ENCODE assay signal across 9 mouse cellular contexts in the genomic region with DNA sequence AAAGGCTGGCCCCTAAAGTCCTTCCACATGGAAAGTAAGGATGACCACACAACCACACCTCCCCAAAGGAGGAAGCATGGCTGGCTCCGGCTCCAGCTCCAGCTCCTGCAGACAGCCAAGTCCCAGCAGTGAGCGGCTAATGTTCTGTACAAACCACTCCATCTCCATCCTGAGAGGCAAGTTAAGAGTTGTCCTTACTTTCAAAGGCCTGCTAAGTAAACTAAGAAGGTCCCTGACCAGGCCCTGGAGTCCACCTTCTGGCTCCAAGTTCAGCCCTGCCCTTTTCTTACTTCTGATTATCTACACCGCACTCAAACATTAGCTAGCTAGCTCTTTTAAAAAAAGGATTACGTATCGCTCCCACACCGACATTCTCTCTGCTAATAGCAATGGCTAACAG. TPM values are rescaled to one million over a fixed set of nuclear protein-coding genes. Genes with fewer than 3 reads are reported as not detected.
DNase-seq lines count a peak whose midpoint lies in the region; ATAC-seq and TF ChIP-seq lines count a peak whose summit lies in the region.
"Had no signal": no experiment of that assay in that cellular context is flagged by ENCODE, and none has a peak within 500 bp of the region (broad histone marks: within the 10 kb centered on the region; RNA-seq: fewer than 3 reads in every experiment).

No protein-coding gene starts in this region.

- no peaks in the 10 kb centered on the region for H3K27me3 ChIP-seq in forebrain, embryonic 15.5 days
- no peaks in the 10 kb centered on the region for H3K27me3 ChIP-seq in lung, embryonic 15.5 days
- H3K27me3 ChIP-seq in stomach, embryonic 15.5 days (replicated peaks), result no peaks in the 10 kb centered on the region

- peaks cover 23% of the 10 kb centered on the region for H3K4me1 ChIP-seq in forebrain, embryonic 15.5 days
- peaks cover 22% of the 10 kb centered on the region for H3K4me1 ChIP-seq in lung, embryonic 15.5 days
- H3K4me1 ChIP-seq in stomach, embryonic 15.5 days, result peaks cover 17% of the 10 kb centered on the region; the same call in 1 of the 2 replicates

- peak overlapping the region; percentile 80 for H3K4me3 ChIP-seq in left cerebral cortex, adult 2 months
- H3K4me3 ChIP-seq in forebrain, embryonic 15.5 days, result peak overlapping the region; percentile 76; the same call in 1 of the 2 replicates
- H3K4me3 ChIP-seq in lung, embryonic 15.5 days, result no peak overlapping the region
- peak overlapping the region; percentile 85 for H3K4me3 ChIP-seq in stomach, embryonic 15.5 days (replicated peaks)

- TF ChIP-seq CTCF in left cerebral cortex, adult 2 months (IDR thresholded peaks at IDR 0.05), result no peak

- no peak for ATAC-seq in forebrain, embryonic 15.5 days (replicated peaks)
- no peak for ATAC-seq in lung, embryonic 15.5 days (ENCODE audit: borderline replicate concordance, extremely low read depth, low FRiP score, low TSS enrichment)
- ATAC-seq in stomach, embryonic 15.5 days (ENCODE audit: insufficient read depth, low FRiP score, low read depth), result peak; percentile 13; the same call in 1 of the 2 replicates

- H3K4me2 ChIP-seq in forebrain, embryonic 15.5 days (replicated peaks), result peak overlapping the region; percentile 81
- H3K4me2 ChIP-seq in lung, embryonic 15.5 days, result peak overlapping the region; percentile 97
- H3K4me2 ChIP-seq in stomach, embryonic 15.5 days, result peak overlapping the region; percentile 79

- H3K27ac ChIP-seq in left cerebral cortex, adult 2 months, result no peak overlapping the region
- no peak overlapping the region for H3K27ac ChIP-seq in forebrain, embryonic 15.5 days (replicated peaks)
- H3K27ac ChIP-seq in lung, embryonic 15.5 days, result peak overlapping the region; percentile 21; the same call in 1 of the 2 replicates
- H3K27ac ChIP-seq in stomach, embryonic 15.5 days, result peak overlapping the region; percentile 83

- peaks cover 4% of the 10 kb centered on the region; the same call in 1 of the 2 replicates for H3K9me3 ChIP-seq in forebrain, embryonic 15.5 days
- H3K9me3 ChIP-seq in lung, embryonic 15.5 days, result 0 out of 2 replicates have a peak, but pooled peaks cover 5% of the 10 kb centered on the region
- H3K9me3 ChIP-seq in stomach, embryonic 15.5 days, result no peaks in the 10 kb centered on the region

- DNase-seq in left cerebral cortex, adult 2 months (ENCODE audit: extremely low spot score in 1 of 2, low spot score in 2 of 2), result no peak
- DNase-seq in left cerebral cortex, adult 11 months (ENCODE audit: low spot score), result no peak
- no peak for DNase-seq in right cerebral cortex, postnatal 10 days (ENCODE audit: low spot score in 2 of 2)
- no peak for DNase-seq in embryo, embryonic 11 days
- no peak for DNase-seq in embryo, embryonic 9.5 days (ENCODE audit: extremely low spot score)
- DNase-seq: kidney, adult 9 months had no signal

- no peak overlapping the region for H3K9ac ChIP-seq in forebrain, embryonic 15.5 days (replicated peaks)
- no peak overlapping the region for H3K9ac ChIP-seq in lung, embryonic 15.5 days
- no peak overlapping the region for H3K9ac ChIP-seq in stomach, embryonic 15.5 days

- intact Hi-C loops in left cerebral cortex, adult 2 months (cut with DNase I), result loop anchor here (2.0 kb wide), 1 partner anchor 49 kb away; no protein-coding TSS in a partner anchor

- WGBS in forebrain, embryonic 15.5 days, result 82% methylated on average over 6 of the region's 6 CpGs
- WGBS in lung, embryonic 15.5 days, result 55% methylated on average over 6 of the region's 6 CpGs
- 53% methylated on average over 6 of the region's 6 CpGs for WGBS in stomach, embryonic 15.5 days

- H3K36me3 ChIP-seq in forebrain, embryonic 15.5 days, result no peaks in the 10 kb centered on the region
- H3K36me3 ChIP-seq in lung, embryonic 15.5 days, result no peaks in the 10 kb centered on the region
- H3K36me3 ChIP-seq in stomach, embryonic 15.5 days, result no peaks in the 10 kb centered on the region

RNA-seq across cellular contexts. Expression of a gene that starts 1.8 kb away (rescaled TPM):
- 10 to 100 TPM; 86.7 to 87.4 TPM for total RNA-seq in left cerebral cortex, adult 2 months (2021)
- polyA plus RNA-seq in forebrain, embryonic 15.5 days (2015; fragmentation: Nextera tagmentation; extraction: Ambion mirVana), result 2.6 and 2.9 TPM in 2 replicates
- polyA plus RNA-seq in lung, embryonic 15.5 days (2015; fragmentation: Nextera tagmentation; extraction: Ambion mirVana), result 2.6 and 3.0 TPM in 2 replicates
- polyA plus RNA-seq in stomach, embryonic 15.5 days (2015; fragmentation: Nextera tagmentation; extraction: Ambion mirVana), result 6.2 and 6.4 TPM in 2 replicates

RNA-seq across cellular contexts. Expression of a gene that starts 49.1 kb away (rescaled TPM):
- 100 to 1,000 TPM; 279 to 326 TPM for total RNA-seq in left cerebral cortex, adult 2 months (2021)
- polyA plus RNA-seq in forebrain, embryonic 15.5 days (2015; fragmentation: Nextera tagmentation; extraction: Ambion mirVana), result 124 and 128 TPM in 2 replicates
- polyA plus RNA-seq in lung, embryonic 15.5 days (2015; fragmentation: Nextera tagmentation; extraction: Ambion mirVana), result 61.1 and 62.2 TPM in 2 replicates
- 54.9 and 58.0 TPM in 2 replicates for polyA plus RNA-seq in stomach, embryonic 15.5 days (2015; fragmentation: Nextera tagmentation; extraction: Ambion mirVana)

RNA-seq across cellular contexts. Expression of a gene that starts 54.6 kb away (rescaled TPM):
- total RNA-seq in left cerebral cortex, adult 2 months (2021), result 10 to 100 TPM; 11.9 to 12.8 TPM
- polyA plus RNA-seq in forebrain, embryonic 15.5 days (2015; fragmentation: Nextera tagmentation; extraction: Ambion mirVana), result 32.7 and 34.3 TPM in 2 replicates
- polyA plus RNA-seq in lung, embryonic 15.5 days (2015; fragmentation: Nextera tagmentation; extraction: Ambion mirVana), result 147 and 151 TPM in 2 replicates
- 121 and 122 TPM in 2 replicates for polyA plus RNA-seq in stomach, embryonic 15.5 days (2015; fragmentation: Nextera tagmentation; extraction: Ambion mirVana)

Comparison
In these comparisons a context has a peak if more than half of its experiments do, and no peak if none do; other contexts are left out.
1. H3K27ac ChIP-seq: peak in lung, embryonic 15.5 days (single experiment) and stomach, embryonic 15.5 days (single experiment); none in left cerebral cortex, adult 2 months (single experiment) and forebrain, embryonic 15.5 days (single experiment).
2. Peak in every context shown above with its lines, with median percentiles within 50 percentile points of each other: H3K4me2 ChIP-seq.